Mouse (Mus musculus) right cerebral cortex, postnatal 25 days (tissue): ENCODE measurements around the gene Tex37.

Experiments
- DNase-seq: peaks from one replicate; pipeline ENCODE4 v3.0.0; 2022

Gene Tex37

GRCm38 (mm10) chr6:70918827-70919226 lies at the start of gene Tex37:
Gene Tex37, minus strand, starts transcription at chr6:70918927.
- no peak for DNase-seq

GRCm38 (mm10) chr6:70968291-70968690 lies 49.6 kb upstream of the Tex37 start:
- no peak for DNase-seq

GRCm38 (mm10) chr6:70967422-70967821 lies 48.7 kb upstream of the Tex37 start:
- no peak for DNase-seq

- DNase-seq, result no peak
These were observed 47.0 kb upstream of the Tex37 start for GRCm38 (mm10) chr6:70965694-70966093.

GRCm38 (mm10) chr6:70964116-70964830 lies 45.5 kb upstream of the Tex37 start:
- DNase-seq, result no peak

- no peak for DNase-seq
These were observed 38.7 kb upstream of the Tex37 start for GRCm38 (mm10) chr6:70957341-70957940.

- DNase-seq, result peak; percentile 7
These were observed 38.2 kb upstream of the Tex37 start for GRCm38 (mm10) chr6:70956936-70957335.

GRCm38 (mm10) chr6:70956285-70956912 lies 37.7 kb upstream of the Tex37 start, which contains the start of gene Foxi3:
Gene Foxi3, plus strand, starts transcription at chr6:70956531.
- peak; percentile 5 for DNase-seq

GRCm38 (mm10) chr6:70955841-70956240 lies 37.1 kb upstream of the Tex37 start:
- DNase-seq, result no peak

GRCm38 (mm10) chr6:70955291-70955800 lies 36.6 kb upstream of the Tex37 start:
- DNase-seq, result no peak

- DNase-seq, result no peak
These were observed 35.3 kb upstream of the Tex37 start for GRCm38 (mm10) chr6:70954040-70954439.

- no peak for DNase-seq
These were observed 34.5 kb upstream of the Tex37 start for GRCm38 (mm10) chr6:70953274-70953673.

- no peak for DNase-seq
These were observed 13.1 kb upstream of the Tex37 start for GRCm38 (mm10) chr6:70931801-70932200.

- DNase-seq, result peak; percentile 35
These were observed 2.7 kb upstream of the Tex37 start for GRCm38 (mm10) chr6:70921274-70922074.

GRCm38 (mm10) chr6:70912396-70912765 lies 6.3 kb downstream of the Tex37 start:
- no peak for DNase-seq

GRCm38 (mm10) chr6:70911668-70912395 lies 6.9 kb downstream of the Tex37 start:
- DNase-seq, result peak; percentile 69

GRCm38 (mm10) chr6:70910285-70910684 lies 8.4 kb downstream of the Tex37 start:
- no peak for DNase-seq

- DNase-seq, result no peak
These were observed 9.2 kb downstream of the Tex37 start for GRCm38 (mm10) chr6:70909572-70909971.

GRCm38 (mm10) chr6:70903689-70904088 lies 15.0 kb downstream of the Tex37 start:
- no peak for DNase-seq

- DNase-seq, result no peak
These were observed 19.1 kb downstream of the Tex37 start for GRCm38 (mm10) chr6:70899594-70900003.

GRCm38 (mm10) chr6:70898166-70898565 lies 20.6 kb downstream of the Tex37 start:
- no peak for DNase-seq

GRCm38 (mm10) chr6:70887993-70888392 lies 30.7 kb downstream of the Tex37 start:
- no peak for DNase-seq
